Mouse (Mus musculus): ENCODE results near the gene Wfdc18. TPM values are rescaled to one million over a fixed set of nuclear protein-coding genes. Genes with fewer than 3 reads are reported as not detected.
A peak's percentile ranks its signal among the peaks of the same experiment; 100 is the strongest.

Gene Wfdc18
- total RNA-seq (2021): under 1 TPM in 1 of 2 experiments, not detected in 1; 0.74 TPM

GRCm38 (mm10) chr11:83708715-83709114 is at the start of gene Wfdc18:
Gene Wfdc18, plus strand, starts transcription at chr11:83709015.
- intact Hi-C loops (cut with DNase I): no loop called here

GRCm38 (mm10) chr11:83662204-83662603 is 46.6 kb upstream of the Wfdc18 start, which contains the start of gene Ccl4:
Gene Ccl4, plus strand, starts transcription at chr11:83662584.
- intact Hi-C loops (cut with DNase I): no loop called here
- DNase-seq: no peak

More at GRCm38 (mm10) chr11:83708715-83709114, at the start of gene Wfdc18:
- DNase-seq: no peak

DNA sequence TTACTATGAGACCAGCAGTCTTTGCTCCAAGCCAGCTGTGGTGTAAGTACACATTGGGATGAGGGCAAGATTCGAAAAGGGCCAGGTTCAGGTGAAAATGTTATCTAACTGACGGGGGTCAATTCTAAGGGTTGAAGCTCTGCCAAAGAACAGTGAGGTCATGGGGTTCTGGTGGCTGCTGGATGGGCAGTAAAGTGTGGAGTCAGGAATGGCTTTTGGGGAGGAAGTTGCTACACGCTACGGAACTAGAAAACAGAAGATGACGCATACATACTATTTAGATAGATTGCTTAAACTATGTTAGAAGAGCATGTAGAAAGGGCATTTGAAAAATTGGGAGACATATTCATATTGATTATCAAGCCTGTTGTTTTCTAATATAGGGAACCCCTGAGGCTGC is 45.3 kb upstream of the Wfdc18 start:
- DNase-seq: no peak
- intact Hi-C loops (cut with DNase I): no loop called here

DNA sequence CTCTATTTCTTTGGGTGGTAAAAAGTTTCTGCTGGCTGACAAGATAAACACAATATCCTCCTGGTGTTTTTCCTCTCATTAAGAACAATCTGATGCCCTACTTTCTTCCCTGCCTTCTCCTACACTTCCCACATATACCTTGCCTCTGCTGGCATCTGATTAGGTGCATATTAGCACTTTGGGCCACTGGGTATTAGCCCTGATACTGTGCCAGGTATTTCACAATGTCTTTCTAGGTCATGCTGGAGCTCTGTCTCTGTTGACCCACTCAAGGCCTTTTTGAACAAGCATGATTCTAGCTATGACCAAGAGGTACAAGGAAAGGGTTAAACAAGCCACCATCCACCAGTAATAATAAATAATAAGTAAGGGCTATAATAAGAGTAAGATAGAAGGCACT is 37.1 kb upstream of the Wfdc18 start:
- intact Hi-C loops (cut with DNase I): no loop called here
- DNase-seq: no peak

DNA sequence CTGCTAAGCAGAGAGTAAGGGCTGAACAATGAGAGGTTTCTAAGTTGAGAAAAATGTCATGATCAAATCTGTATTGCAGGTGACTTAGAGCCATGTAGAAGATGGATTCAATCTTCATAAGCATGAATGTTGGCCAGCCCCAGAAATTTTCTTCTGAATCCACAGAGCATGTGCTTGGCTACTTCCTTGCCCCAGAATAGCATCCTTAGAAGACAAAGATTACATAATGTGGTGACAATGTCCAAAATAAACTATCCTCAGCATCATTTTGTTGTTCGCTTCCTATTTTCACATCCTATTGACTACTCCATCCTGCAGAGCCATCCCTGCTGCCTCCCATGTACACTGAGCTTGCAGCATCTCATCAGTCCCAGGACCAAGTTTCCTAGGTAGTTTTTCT is 33.1 kb upstream of the Wfdc18 start:
- DNase-seq: no peak
- intact Hi-C loops (cut with DNase I): no loop called here

- no peak for DNase-seq
- intact Hi-C loops (cut with DNase I): no loop called here
Measured at GRCm38 (mm10) chr11:83689918-83690317, 18.9 kb upstream of the Wfdc18 start.

DNA sequence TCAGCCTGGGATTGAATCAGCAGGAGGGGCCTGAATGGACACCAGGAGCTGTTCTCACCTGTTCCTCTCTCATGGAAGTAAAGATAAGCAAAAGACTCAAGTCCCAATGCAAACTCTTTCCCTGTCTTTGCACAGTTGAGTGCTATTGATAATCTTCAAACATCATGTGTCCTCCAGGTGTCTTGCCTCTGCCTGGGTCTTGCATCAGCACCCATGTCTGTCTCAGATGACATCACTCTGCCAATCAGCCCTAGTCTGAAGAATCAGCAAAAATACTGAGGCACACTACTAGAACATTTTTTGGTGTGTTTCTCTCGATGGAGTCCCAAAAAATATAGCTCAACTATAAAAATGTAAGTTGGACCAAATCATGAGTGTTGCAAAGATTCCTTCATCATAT is 16.8 kb upstream of the Wfdc18 start:
- no peak for DNase-seq
- intact Hi-C loops (cut with DNase I): no loop called here

- DNase-seq: no peak
- intact Hi-C loops (cut with DNase I): loop anchor here (1.0 kb wide), 1 partner anchor 16 kb away; no protein-coding TSS in a partner anchor
Measured at GRCm38 (mm10) chr11:83703705-83704104, 5.1 kb upstream of the Wfdc18 start, which contains the start of gene Wfdc17. Gene Wfdc17, plus strand, starts transcription at chr11:83703991.

- DNase-seq: no peak
- intact Hi-C loops (cut with DNase I): no loop called here
Measured at GRCm38 (mm10) chr11:83709683-83710082, 868 bp downstream of the Wfdc18 start.

DNA sequence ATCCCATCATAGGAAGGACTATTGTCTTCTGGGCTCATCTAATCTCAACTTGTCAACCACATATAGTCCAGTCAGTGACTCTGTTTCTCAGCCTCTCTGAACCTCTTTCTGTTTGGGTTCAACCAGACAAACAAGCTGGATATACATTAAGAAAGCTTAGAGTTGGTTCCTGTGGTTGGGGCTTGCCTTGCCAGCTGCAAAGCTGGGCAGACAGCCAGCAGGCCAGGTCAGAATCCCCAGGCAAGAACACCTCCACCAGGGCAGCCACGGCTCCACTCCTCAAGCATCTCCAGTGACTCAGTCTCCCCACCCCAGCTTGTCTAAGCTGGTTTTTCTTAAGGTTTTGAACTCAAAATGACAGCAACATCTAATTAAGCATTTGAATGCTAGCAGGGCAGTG is 3.9 kb downstream of the Wfdc18 start:
- intact Hi-C loops (cut with DNase I): no loop called here
- no peak for DNase-seq

- intact Hi-C loops (cut with DNase I): no loop called here
- no peak for DNase-seq
Measured at GRCm38 (mm10) chr11:83713925-83714324, 5.1 kb downstream of the Wfdc18 start.

DNA sequence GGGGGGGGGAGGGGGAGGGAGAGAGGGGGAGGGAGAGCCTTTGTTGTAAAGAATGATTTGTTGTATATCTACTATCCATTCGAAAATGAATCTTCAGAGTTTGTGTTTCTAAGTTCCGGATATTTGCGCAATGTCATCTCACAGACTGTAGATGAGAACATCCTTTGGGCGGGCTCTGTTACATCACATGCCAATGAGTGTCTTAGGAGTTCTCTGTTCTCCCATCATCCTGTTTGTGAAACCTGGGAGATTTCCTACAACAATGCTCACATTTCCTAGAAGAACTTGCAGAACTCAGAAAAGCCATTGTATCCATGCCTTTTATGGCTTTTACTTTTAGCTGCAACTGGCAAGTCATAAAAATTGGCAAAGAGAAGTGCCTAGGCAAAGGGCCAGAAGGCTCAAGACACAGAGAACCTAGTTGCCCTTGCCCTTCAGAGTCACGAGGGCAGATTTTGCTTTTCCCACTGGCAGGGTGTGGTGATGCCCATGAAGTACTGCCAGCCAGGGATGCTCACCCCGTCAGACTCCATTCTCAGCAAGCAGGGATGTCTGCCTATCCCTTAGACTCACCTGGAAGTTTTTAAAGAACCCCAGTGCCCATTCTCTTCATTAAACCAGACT is 8.3 kb downstream of the Wfdc18 start:
- intact Hi-C loops (cut with DNase I): no loop called here

DNA sequence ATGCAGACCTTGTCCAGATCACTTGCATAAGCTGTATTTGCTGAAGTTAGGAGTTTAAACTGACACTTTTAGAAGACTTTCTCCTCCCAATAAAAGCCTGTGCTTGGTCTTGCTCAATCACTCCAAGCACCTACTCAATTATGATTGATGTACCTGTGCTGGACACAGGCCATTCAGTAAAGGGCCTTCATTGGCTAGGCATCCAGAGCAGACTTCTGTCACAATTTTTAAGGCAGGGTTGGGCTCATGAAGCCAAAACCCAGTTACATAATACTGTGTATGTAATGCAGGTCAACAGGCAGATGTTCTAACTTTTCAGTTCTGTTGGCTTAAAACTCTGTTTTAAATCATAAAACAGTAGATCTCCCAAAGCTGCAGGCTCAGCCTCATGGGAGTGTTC is 12.0 kb downstream of the Wfdc18 start:
- DNase-seq: no peak
- intact Hi-C loops (cut with DNase I): no loop called here

More for the DNA sequence above, 8.3 kb downstream of the Wfdc18 start:
- no peak for DNase-seq

DNA sequence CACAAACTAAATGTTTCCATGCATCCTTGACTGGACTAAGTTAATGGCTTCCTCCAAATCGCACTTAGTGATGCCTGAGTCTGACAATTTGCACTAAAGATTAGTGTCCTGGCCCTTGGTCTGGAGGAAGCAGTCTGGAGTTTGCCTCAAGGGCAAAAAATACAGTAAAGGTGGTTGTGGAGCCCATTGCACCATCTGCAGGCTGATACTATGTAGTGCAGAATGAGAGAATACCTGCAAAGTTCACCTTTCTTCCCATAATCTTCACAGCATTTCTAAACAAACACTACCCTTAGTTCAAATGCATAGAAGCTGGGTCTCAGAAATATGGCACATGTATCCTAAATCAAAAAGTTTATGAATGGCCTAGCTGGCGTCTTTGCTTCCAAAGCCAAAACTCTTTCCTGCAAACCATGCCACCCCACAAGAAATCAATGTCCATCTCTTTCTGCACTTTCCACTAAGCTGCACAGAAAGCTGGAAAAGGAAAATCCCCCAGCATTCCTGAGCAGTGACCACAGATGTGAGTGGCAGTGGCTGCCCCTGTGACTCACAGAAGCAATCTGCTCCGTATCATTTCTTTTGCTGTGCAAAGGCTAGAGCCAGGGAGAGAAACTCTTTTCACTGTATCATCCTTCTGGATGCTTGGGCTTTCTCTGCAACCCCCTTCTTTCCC is 20.1 kb downstream of the Wfdc18 start:
- no peak for DNase-seq
- intact Hi-C loops (cut with DNase I): no loop called here

DNA sequence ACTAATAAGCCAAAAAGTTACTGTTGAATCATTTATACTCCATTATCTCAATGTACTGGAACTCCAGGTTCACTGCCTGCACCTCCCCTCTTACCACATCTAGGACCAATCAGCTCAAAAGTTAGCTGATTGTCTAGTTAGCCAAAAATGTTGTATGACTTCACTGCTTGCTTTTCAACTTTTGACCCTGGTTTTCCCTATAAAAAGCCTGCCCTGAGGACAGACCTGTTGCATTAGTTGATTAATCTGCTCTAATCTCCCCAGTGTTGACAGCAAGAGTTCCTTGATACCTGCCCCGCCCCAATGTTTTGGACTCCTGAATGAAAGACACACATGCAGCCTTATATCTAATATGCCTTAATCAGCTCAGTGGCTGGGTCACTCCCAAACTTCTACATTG is 22.3 kb downstream of the Wfdc18 start:
- intact Hi-C loops (cut with DNase I): no loop called here
- peak in 1 of 2 experiments; percentile 5 for DNase-seq

GRCm38 (mm10) chr11:83733071-83733640 is 24.3 kb downstream of the Wfdc18 start:
- intact Hi-C loops (cut with DNase I): no loop called here
- DNase-seq: no peak

GRCm38 (mm10) chr11:83734215-83734614 is 25.4 kb downstream of the Wfdc18 start:
- no peak for DNase-seq
- intact Hi-C loops (cut with DNase I): no loop called here

GRCm38 (mm10) chr11:83735881-83736280 is 27.1 kb downstream of the Wfdc18 start:
- DNase-seq: no peak
- intact Hi-C loops (cut with DNase I): no loop called here

DNA sequence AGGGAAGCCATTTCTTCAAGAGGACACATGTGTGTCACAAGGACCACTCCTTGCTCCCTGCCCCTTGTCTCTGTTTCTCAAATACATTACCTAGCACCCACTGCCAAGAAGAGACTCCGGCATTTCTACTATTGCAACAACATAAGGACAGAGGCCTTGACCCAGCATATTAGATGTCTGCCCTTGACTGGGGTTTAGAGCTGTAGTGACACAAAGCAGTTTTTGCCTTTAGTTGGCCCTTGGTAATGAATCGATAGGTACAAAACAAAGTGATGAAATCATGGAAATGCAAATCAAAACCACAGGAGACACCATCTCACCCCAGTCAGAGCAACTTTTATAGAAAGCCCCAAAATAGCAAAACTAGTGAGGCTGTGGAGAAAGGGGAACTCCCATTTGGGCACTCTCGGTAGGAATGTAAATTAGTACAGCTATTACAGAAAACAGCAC is 28.3 kb downstream of the Wfdc18 start:
- intact Hi-C loops (cut with DNase I): no loop called here
- DNase-seq: no peak

DNA sequence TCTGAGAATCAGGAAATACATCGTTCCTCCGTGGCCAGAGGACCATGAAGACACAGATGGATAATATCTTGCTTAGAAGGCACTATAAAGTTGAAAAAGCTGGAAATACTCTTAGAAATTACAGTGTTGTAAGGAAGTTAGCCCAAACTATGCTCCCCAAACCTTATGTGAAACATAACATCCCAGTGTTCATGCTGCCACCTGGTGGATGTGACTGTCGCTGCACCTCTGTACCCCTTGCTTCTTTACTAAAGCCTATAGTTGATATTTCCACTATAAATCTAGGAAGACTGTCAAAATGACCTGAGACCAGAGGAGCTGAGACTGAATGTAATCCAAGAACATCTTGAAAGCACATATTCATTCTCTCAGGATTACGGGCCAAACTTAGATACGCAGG is 30.4 kb downstream of the Wfdc18 start:
- peak; percentile 80 to 88 for DNase-seq
- intact Hi-C loops (cut with DNase I): loop anchor here (1.0 to 2.0 kb wide), 3 partner anchors 106 to 298 kb away; no protein-coding TSS in a partner anchor

- no peak for DNase-seq
- intact Hi-C loops (cut with DNase I): no loop called here
Measured at GRCm38 (mm10) chr11:83740443-83740991, 31.7 kb downstream of the Wfdc18 start.
